Mouse (Mus musculus) lung, embryonic 16.5 days (tissue): Measurements from ENCODE around the gene Sptbn4. TPM values are rescaled to one million over a fixed set of nuclear protein-coding genes. Genes with fewer than 3 reads are reported as not detected.
A peak's percentile ranks its signal among the peaks of the same experiment; 100 is the strongest.

Experiments used
- ATAC-seq: fragments of 200-750 bp; cut with Nextera tagmentation; 2 replicates; pipeline ENCODE4 v1.8.0; 2017; ENCODE audit warnings: low read depth, mild to moderate bottlenecking, moderate library complexity
- H3K27ac ChIP-seq: fragments of 300-500 bp; sonication (generic); 2 replicates; pipeline ENCODE4 v1.5.1; 2014; ENCODE audit warnings: mild to moderate bottlenecking, control low read depth, low read length
- H3K27me3 ChIP-seq: fragments of 300-500 bp; sonication (generic); 2 replicates; pipeline ENCODE4 v1.6.1; 2014; ENCODE audit warnings: low read depth, low read length, mixed read lengths; ENCODE audit not compliant: control insufficient read depth, insufficient read depth
- H3K36me3 ChIP-seq: fragments of 300-500 bp; sonication (generic); 2 replicates; pipeline ENCODE4 v1.6.1; 2014; ENCODE audit warnings: low read length; ENCODE audit not compliant: control insufficient read depth, insufficient read depth
- H3K4me1 ChIP-seq: fragments of 300-500 bp; sonication (generic); replicated peaks from 2 replicates; pipeline ENCODE4 v1.6.1; 2014; ENCODE audit warnings: low read length, mixed read lengths; ENCODE audit not compliant: control insufficient read depth, insufficient read depth
- H3K4me2 ChIP-seq: fragments of 300-500 bp; sonication (generic); 2 replicates; pipeline ENCODE4 v1.6.1; 2014; ENCODE audit warnings: low read depth, low read length, control low read depth
- H3K4me3 ChIP-seq: fragments of 300-500 bp; sonication (generic); 2 replicates; pipeline ENCODE4 v1.5.1; 2014; ENCODE audit warnings: mild to moderate bottlenecking, low read length, control low read depth
- H3K9ac ChIP-seq: fragments of 300-500 bp; sonication (generic); 2 replicates; pipeline ENCODE4 v1.6.1; 2014; ENCODE audit warnings: low read length, control low read depth
- H3K9me3 ChIP-seq: fragments of 300-500 bp; sonication (generic); 2 replicates; pipeline ENCODE4 v1.6.1; 2016; ENCODE audit warnings: low read length; ENCODE audit not compliant: control insufficient read depth
- WGBS: fragments of 180-500 bp; shearing (Covaris S2); extraction: QIAGEN DNeasy Blood & Tissue Kit; methylation state at CpG from one replicate; pipeline ENCODE4 v1.1.7; 2014; 5-methylcytosine and 5-hydroxymethylcytosine counted together
- polyA plus RNA-seq: library from polyadenylated mRNA; unstranded; fragments of >200 nt; fragmentation: Nextera tagmentation; extraction: Ambion mirVana; gene quantifications from 2 replicates; pipeline ENCODE4 v1.2.1, GENCODE M21; 2015

The Sptbn4 gene
- polyA plus RNA-seq, 1 experiment from 2014 or later, result 0.29 TPM

- H3K4me2 ChIP-seq, result no peak overlapping the region
- H3K9ac ChIP-seq, result no peak overlapping the region
- 66% methylated on average over 7 of the region's 7 CpGs for WGBS
- H3K36me3 ChIP-seq, result peaks cover 8% of the 10 kb centered on the region; the same call in 1 of the 2 replicates
- H3K27me3 ChIP-seq, result no peaks in the 10 kb centered on the region
- peak overlapping the region; percentile 41 for H3K27ac ChIP-seq
- H3K4me1 ChIP-seq, result peaks cover 25% of the 10 kb centered on the region
- no peaks in the 10 kb centered on the region for H3K9me3 ChIP-seq
- ATAC-seq, result no peak
- H3K4me3 ChIP-seq, result no peak overlapping the region
Observed at GRCm38 (mm10) chr7:27478561-27478960, 31.1 kb upstream of the Sptbn4 start.

- Histone ChIP-seq H3K4me1 (peaks cover 18% of the 10 kb centered on the region), H3K9me3 (no peaks in the 10 kb centered on the region), H3K36me3 (peaks cover 8% of the 10 kb centered on the region; the same call in 1 of the 2 replicates), H3K9ac (no peak overlapping the region), H3K27ac (no peak overlapping the region), H3K4me2 (no peak overlapping the region), H3K27me3 (no peaks in the 10 kb centered on the region), H3K4me3 (no peak overlapping the region)
- WGBS, result 92% methylated on average over 14 of the region's 14 CpGs
- no peak for ATAC-seq
Observed at GRCm38 (mm10) chr7:27476098-27476635, 28.7 kb upstream of the Sptbn4 start.

GRCm38 (mm10) chr7:27475596-27475995, 28.1 kb upstream of the Sptbn4 start:
- no peak overlapping the region for H3K27ac ChIP-seq
- peak overlapping the region; percentile 56 for H3K9ac ChIP-seq
- no peak for ATAC-seq
- H3K36me3 ChIP-seq, result peaks cover 8% of the 10 kb centered on the region; the same call in 1 of the 2 replicates
- no peaks in the 10 kb centered on the region for H3K27me3 ChIP-seq
- H3K9me3 ChIP-seq, result no peaks in the 10 kb centered on the region
- 88% methylated on average over 2 of the region's 2 CpGs for WGBS
- H3K4me1 ChIP-seq, result peaks cover 15% of the 10 kb centered on the region
- H3K4me3 ChIP-seq, result no peak overlapping the region
- no peak overlapping the region for H3K4me2 ChIP-seq

GRCm38 (mm10) chr7:27474490-27474954, 27.0 kb upstream of the Sptbn4 start:
- peak; percentile 91 for ATAC-seq
- H3K36me3 ChIP-seq, result peaks cover 8% of the 10 kb centered on the region; the same call in 1 of the 2 replicates
- peak overlapping the region; percentile 92 for H3K27ac ChIP-seq
- H3K4me1 ChIP-seq, result peaks cover 15% of the 10 kb centered on the region
- H3K4me3 ChIP-seq, result peak overlapping the region; percentile 62
- WGBS, result 0% methylated on average over 21 of the region's 23 CpGs
- H3K9me3 ChIP-seq, result no peaks in the 10 kb centered on the region
- H3K27me3 ChIP-seq, result no peaks in the 10 kb centered on the region
- peak overlapping the region; percentile 65 for H3K9ac ChIP-seq
- peak overlapping the region; percentile 57 for H3K4me2 ChIP-seq

GRCm38 (mm10) chr7:27473835-27474489, 26.5 kb upstream of the Sptbn4 start:
- peaks cover 8% of the 10 kb centered on the region; the same call in 1 of the 2 replicates for H3K36me3 ChIP-seq
- peak overlapping the region; percentile 92 for H3K27ac ChIP-seq
- peak overlapping the region; percentile 57 for H3K4me2 ChIP-seq
- H3K27me3 ChIP-seq, result no peaks in the 10 kb centered on the region
- peak overlapping the region; percentile 62 for H3K4me3 ChIP-seq
- 0% methylated on average over 34 of the region's 34 CpGs for WGBS
- H3K9me3 ChIP-seq, result no peaks in the 10 kb centered on the region
- H3K9ac ChIP-seq, result peak overlapping the region; percentile 65
- H3K4me1 ChIP-seq, result peaks cover 15% of the 10 kb centered on the region
- ATAC-seq, result no peak

- peak within 1 kb of the TSS; percentile 57 for H3K4me2 ChIP-seq
- peak within 1 kb of the TSS; percentile 92 for H3K27ac ChIP-seq
Observed at GRCm38 (mm10) chr7:27473156-27473834, 25.8 kb upstream of the Sptbn4 start, which contains the start of gene Sertad3. Gene Sertad3, plus strand, starts transcription at chr7:27473768.

GRCm38 (mm10) chr7:27472596-27472995, 25.1 kb upstream of the Sptbn4 start:
- Histone ChIP-seq H3K9me3 (no peaks in the 10 kb centered on the region), H3K4me1 (peaks cover 12% of the 10 kb centered on the region), H3K27ac (peak overlapping the region; percentile 92), H3K27me3 (no peaks in the 10 kb centered on the region), H3K9ac (peak overlapping the region; percentile 51), H3K4me3 (peak overlapping the region; percentile 62), H3K4me2 (peak overlapping the region; percentile 57), H3K36me3 (peaks cover 8% of the 10 kb centered on the region; the same call in 1 of the 2 replicates)
- ATAC-seq, result no peak
- WGBS, result 10% methylated on average over 7 of the region's 7 CpGs

More at GRCm38 (mm10) chr7:27473156-27473834, 25.8 kb upstream of the Sptbn4 start, which contains the start of gene Sertad3:
- Histone ChIP-seq H3K4me3 (peak within 1 kb of the TSS; percentile 62), H3K36me3 (peaks cover 8% of the 10 kb centered on the region; the same call in 1 of the 2 replicates), H3K27me3 (no peaks in the 10 kb centered on the region), H3K9ac (peak within 1 kb of the TSS; percentile 65), H3K4me1 (peaks cover 14% of the 10 kb centered on the region), H3K9me3 (no peaks in the 10 kb centered on the region)
- whole genome bisulfite sequencing, result 0% methylated on average over 36 of the region's 36 CpGs
- ATAC-seq, result peak; percentile 93

GRCm38 (mm10) chr7:27471390-27472120, 24.1 kb upstream of the Sptbn4 start:
- ATAC-seq, result no peak
- 89% methylated on average over 11 of the region's 11 CpGs for WGBS
- H3K9me3 ChIP-seq, result no peaks in the 10 kb centered on the region

More at GRCm38 (mm10) chr7:27471390-27472120, 24.1 kb upstream of the Sptbn4 start:
- Histone ChIP-seq H3K4me2 (no peak overlapping the region), H3K27ac (no peak overlapping the region), H3K9ac (no peak overlapping the region), H3K4me1 (peaks cover 14% of the 10 kb centered on the region), H3K36me3 (peaks cover 4% of the 10 kb centered on the region; the same call in 1 of the 2 replicates), H3K4me3 (no peak overlapping the region), H3K27me3 (no peaks in the 10 kb centered on the region)
